ENCODE assay signal across 1 mouse cellular context in genomic region chr16:50095858-50096551, GRCm38 (mm10).
TF ChIP-seq lines count a peak whose summit lies in the region.

No protein-coding gene starts in this region.

TF ChIP-seq in MEL, 35 proteins besides CTCF, POLR2A, EP300 and RAD21 (continued from another document):
- TF ChIP-seq MXI1 (IDR thresholded peaks at IDR 0.05; ENCODE audit: low read depth, low read length) = no peak
- no peak for TF ChIP-seq SMC3 (IDR thresholded peaks at IDR 0.05; ENCODE audit: low read depth, low read length)
- TF ChIP-seq MYB (IDR thresholded peaks at IDR 0.05; ENCODE audit: low read depth, low read length) = no peak
- no peak for TF ChIP-seq HCFC1 (IDR thresholded peaks at IDR 0.05; ENCODE audit: low read depth, low read length)
TF ChIP-seq in MEL: peak in this region for 5.
